Mouse (Mus musculus) neural tube, postnatal 0 days (tissue): ENCODE results near the gene Cep55. TPM values are rescaled to one million over a fixed set of nuclear protein-coding genes. Genes with fewer than 3 reads are reported as not detected.

ENCODE experiments used
- polyA plus RNA-seq: library from polyadenylated mRNA; unstranded; fragments of >200 nt; fragmentation: Nextera tagmentation; extraction: Ambion mirVana; gene quantifications from 2 replicates; pipeline ENCODE4 v1.2.1, GENCODE M21; 2015

The Cep55 gene
- polyA plus RNA-seq = 2.1 and 2.8 TPM in 2 replicates

DNA sequence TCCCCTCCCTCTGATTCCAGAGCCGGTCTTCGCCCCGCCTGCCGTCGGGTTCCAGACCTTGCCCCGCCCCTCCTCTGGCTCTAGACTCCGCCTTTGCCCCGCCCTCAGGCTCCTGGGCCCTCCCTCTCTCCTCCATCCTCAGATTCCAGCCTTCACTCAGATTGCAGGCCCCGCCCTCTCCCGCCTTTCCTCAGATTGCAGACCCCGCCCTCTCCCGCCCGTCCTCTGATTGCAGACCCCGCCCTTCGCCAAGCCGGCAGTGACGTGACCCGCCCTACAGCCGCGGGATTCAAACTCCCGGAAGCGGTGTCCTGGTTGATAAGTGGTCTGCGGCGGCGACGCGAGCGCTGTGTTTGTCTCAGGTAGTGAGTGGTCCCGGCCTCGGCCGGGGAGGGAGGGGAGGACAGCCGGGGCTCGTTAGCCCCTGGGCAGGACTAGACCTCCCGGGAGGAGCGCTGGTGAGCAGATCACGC is at the start of gene Cep55:
TSS of gene Cep55 (plus strand) at position 292 of the 473 bp plus-strand sequence.

DNA sequence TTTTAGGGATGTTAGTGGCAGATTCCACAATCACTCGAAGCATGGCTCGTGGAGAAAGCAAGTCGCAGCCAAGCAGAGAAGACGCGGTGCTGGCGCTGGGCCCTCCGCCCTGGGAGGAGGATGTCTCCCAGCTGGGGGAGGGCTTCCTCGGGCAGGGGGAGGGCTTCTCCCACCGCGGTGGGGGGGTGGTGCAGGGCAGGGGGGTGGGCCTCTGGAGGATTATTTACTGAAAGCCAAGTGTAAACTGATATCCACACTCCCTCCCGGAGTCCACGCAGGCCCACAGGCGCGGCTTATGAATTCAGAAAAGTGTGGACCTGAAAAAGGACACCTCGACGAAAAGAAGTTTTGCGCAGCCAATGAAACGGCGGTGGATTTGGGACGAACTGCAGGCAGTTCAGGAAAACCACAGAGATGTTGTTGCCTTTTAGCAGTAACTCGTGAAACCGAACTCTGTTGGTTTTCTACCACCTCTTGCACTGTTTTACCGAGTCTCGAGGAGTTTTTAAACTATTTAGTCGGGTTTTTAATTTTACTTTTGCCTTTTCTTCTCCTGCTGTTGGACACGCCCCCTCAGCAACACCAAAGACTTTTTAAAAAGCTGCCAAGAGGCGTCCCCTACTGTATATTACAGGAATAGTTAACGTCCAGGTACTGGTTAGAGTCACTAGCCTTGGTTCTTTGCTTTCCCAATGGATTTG is 11.4 kb upstream of the Cep55 start, which contains the start of gene Myof:
TSS of gene Myof (minus strand) at position 297 of the 701 bp plus-strand sequence.

DNA sequence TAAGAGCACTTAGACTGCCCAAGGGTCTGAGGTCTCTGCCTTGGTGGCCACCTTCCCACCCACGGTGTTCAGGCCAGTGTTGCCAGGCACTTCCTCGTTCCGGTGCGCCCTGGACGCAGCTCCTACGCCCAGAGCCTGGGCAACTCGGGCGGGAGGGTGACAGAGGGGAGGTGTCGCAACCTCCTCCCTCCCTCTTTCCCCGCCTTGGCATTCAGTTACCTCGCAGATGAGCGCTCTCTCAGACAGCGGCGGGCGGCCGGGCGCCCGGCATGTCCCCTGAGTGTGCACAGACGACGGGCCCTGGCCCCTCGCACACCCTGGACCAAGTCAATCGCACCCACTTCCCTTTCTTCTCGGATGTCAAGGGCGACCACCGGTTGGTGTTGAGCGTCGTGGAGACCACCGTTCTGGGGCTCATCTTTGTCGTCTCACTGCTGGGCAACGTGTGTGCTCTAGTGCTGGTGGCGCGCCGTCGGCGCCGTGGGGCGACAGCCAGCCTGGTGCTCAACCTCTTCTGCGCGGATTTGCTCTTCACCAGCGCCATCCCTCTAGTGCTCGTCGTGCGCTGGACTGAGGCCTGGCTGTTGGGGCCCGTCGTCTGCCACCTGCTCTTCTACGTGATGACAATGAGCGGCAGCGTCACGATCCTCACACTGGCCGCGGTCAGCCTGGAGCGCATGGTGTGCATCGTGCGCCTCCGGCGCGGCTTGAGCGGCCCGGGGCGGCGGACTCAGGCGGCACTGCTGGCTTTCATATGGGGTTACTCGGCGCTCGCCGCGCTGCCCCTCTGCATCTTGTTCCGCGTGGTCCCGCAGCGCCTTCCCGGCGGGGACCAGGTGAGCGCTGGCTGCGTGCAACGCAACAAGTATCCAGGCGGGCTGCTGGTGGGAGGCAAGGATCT is 42.3 kb downstream of the Cep55 start, which contains the start of gene Ffar4:
TSS of gene Ffar4 (plus strand) at position 214 of the 901 bp plus-strand sequence.

Other genes with a start within 250 kb of the Cep55 start
- gene Myof, start 11.4 kb upstream of the Cep55 start, polyA plus RNA-seq = 1.5 and 2.3 TPM in 2 replicates
- 0.43 and 0.53 TPM in 2 replicates for gene Ffar4, start 42.1 kb downstream of the Cep55 start, polyA plus RNA-seq
- 15.1 and 29.3 TPM in 2 replicates for gene Rbp4, start 70.3 kb downstream of the Cep55 start, polyA plus RNA-seq
- gene Pde6c, start 77.8 kb downstream of the Cep55 start, polyA plus RNA-seq = not detected in 2 replicates
- 27.6 and 29.2 TPM in 2 replicates for gene Fra10ac1, start 169.1 kb downstream of the Cep55 start, polyA plus RNA-seq
- gene Lgi1, start 209.5 kb downstream of the Cep55 start, polyA plus RNA-seq = 25.0 and 26.6 TPM in 2 replicates